Mouse (Mus musculus): ENCODE results near the gene Adamts17. TPM values are rescaled to one million over a fixed set of nuclear protein-coding genes. Genes with fewer than 3 reads are reported as not detected.

The Adamts17 gene
- polyA plus RNA-seq, 1 experiment from 2014 or later = 6.6 TPM

DNA sequence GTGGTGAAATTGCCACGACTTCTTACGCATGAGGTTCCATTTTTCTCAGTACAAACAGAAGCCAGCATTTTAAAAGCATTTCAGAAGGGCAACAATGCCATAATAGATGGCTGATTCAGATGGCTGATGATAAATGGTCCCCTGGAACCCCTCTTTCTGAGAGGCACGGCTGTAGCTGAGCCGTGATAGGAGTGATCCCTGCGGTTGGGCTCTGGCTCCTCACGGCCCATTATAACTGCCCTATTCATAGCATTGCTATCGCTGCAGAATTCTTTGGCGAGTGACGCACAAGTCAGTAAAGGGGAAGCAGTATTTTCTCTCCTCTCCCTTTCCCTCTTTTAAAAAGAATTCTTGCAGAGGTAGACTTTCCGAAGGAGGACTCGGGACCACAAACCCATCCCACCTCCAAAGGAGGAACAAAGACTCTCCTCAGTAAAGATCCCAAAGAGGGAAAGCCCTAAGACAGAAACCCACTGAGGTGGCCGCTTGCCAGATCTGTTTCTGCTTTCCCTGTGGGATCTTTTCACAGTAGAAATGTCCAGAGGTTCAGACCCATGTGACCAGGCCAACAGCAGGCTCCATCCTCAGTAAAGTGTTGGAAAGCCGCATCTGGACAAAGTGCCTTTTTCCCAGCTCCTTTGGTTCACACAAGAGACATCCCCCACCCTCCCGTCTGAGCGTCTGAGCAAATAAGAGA, 204.7 kb downstream of the Adamts17 start:
- Histone ChIP-seq H3K4me2 (replicated peaks) (no peak overlapping the region), H3K4me3 (no peak overlapping the region), H3K27me3 (no peaks in the 10 kb centered on the region), H3K9ac (no peak overlapping the region), H3K36me3 (no peaks in the 10 kb centered on the region), H3K4me1 (no peaks in the 10 kb centered on the region), H3K9me3 (replicated peaks) (no peaks in the 10 kb centered on the region), H3K27ac (no peak overlapping the region)
- WGBS = 81% methylated on average over 15 of the region's 15 CpGs
- no peak for ATAC-seq (ENCODE audit: low FRiP score)

DNA sequence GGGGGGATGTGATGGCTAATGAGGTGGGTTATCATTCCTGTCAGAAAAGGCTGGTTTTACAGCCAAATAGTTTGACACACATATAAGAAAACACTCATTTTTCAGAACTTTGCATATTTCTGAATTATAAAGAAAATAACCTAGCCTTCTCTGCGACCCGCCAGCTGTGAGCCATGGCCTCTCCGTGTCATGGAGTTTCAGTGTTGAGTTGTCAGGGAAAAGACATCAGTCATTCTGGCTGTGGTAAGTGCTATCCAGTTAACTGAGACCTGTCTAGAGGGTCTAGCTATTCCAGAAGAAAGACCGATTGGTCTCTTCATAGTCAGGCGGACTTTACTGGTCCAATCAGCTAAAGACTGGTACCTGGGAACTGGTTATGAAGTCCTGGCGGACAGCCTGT, 205.7 kb downstream of the Adamts17 start:
- no peaks in the 10 kb centered on the region for H3K9me3 ChIP-seq (replicated peaks)
- H3K36me3 ChIP-seq = no peaks in the 10 kb centered on the region
- no peaks in the 10 kb centered on the region for H3K27me3 ChIP-seq
- no peak overlapping the region for H3K4me2 ChIP-seq (replicated peaks)
- no peak overlapping the region for H3K4me3 ChIP-seq
- no peak for ATAC-seq (ENCODE audit: low FRiP score)
- H3K4me1 ChIP-seq = no peaks in the 10 kb centered on the region
- H3K27ac ChIP-seq = no peak overlapping the region
- WGBS = 95% methylated on average over 6 of the region's 6 CpGs
- no peak overlapping the region for H3K9ac ChIP-seq

DNA sequence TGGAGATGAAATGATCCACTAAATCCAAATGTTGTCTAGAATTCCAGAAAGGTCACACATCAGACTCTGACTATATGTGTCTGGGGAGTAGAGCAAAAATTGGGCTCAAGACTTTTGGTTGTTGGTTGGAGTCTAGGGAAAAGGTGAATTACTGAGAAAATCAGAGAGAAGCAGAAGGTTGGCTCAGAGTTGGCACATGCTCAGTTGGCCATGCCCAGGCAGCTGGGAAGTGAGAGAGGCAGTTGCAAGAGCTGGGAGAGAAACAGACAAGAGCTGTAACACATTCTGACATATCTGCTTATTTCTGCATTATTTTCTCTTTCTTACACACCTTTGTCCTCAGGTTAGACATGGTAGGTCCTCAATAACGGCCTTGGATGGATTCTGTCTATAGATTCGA, 209.7 kb downstream of the Adamts17 start:
- Histone ChIP-seq H3K9ac (no peak overlapping the region), H3K27me3 (no peaks in the 10 kb centered on the region), H3K4me3 (no peak overlapping the region), H3K27ac (no peak overlapping the region), H3K36me3 (no peaks in the 10 kb centered on the region), H3K4me1 (no peaks in the 10 kb centered on the region), H3K9me3 (replicated peaks) (no peaks in the 10 kb centered on the region), H3K4me2 (replicated peaks) (no peak overlapping the region)
- 85% methylated on average over 2 of the region's 2 CpGs for WGBS
- ATAC-seq (ENCODE audit: low FRiP score) = no peak

DNA sequence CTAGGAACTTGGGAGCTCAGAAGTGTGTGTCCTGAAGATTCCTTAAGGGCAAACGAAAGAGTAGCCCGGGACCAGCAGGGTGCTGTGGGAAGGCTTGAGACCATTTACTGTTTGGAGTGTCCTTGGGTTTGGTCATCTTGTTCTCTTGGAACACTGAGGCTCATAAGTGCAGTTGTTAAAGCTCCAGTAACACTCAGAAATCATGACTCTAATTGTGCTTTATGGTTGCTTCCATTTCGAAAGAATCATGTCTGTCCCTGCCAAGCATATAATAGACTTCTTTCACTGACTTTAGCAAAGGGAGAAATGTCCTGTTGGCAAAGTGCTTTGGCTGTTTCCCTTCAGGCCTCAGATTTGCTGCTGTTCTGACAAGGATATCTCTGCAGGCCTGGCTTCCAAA, 210.9 kb downstream of the Adamts17 start:
- WGBS = 94% methylated on average over 3 of the region's 3 CpGs
- no peak for ATAC-seq (ENCODE audit: low FRiP score)
- no peak overlapping the region for H3K4me2 ChIP-seq (replicated peaks)
- H3K27ac ChIP-seq = no peak overlapping the region
- no peaks in the 10 kb centered on the region for H3K9me3 ChIP-seq (replicated peaks)
- H3K36me3 ChIP-seq = no peaks in the 10 kb centered on the region
- no peak overlapping the region for H3K4me3 ChIP-seq
- H3K4me1 ChIP-seq = no peaks in the 10 kb centered on the region
- H3K27me3 ChIP-seq = no peaks in the 10 kb centered on the region
- no peak overlapping the region for H3K9ac ChIP-seq

DNA sequence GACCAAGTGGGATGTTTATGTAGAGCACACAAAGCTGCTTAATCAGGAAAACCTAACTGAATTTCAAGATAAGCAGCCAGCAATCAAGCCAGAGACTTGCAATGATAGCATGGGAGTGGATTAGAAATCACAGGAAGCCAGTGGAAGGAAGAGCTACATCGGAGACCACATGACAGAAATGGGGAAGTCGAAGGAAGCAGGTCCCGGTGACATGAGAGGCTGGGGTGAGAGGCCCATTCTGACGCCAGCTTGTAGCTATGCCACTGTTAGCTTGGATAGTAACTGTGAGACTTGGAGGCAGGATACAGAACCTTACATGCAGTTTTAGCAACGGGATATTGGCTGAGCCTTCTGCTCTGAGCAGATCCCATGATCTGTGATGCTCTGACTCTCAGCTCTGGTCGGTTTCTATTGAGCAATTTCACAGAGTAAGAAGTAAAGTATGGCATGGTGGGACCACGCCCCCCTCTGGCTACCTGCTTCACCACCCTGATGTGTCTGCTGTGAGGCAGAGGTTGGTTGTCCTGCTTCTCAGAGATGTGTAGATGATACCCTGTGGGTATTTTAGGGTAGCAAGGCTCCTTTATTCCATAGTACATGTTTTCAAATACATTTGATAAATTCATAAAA, 211.7 kb downstream of the Adamts17 start:
- Histone ChIP-seq H3K4me2 (replicated peaks) (no peak overlapping the region), H3K9ac (no peak overlapping the region), H3K27ac (no peak overlapping the region), H3K27me3 (no peaks in the 10 kb centered on the region), H3K36me3 (no peaks in the 10 kb centered on the region), H3K4me3 (no peak overlapping the region), H3K4me1 (no peaks in the 10 kb centered on the region), H3K9me3 (replicated peaks) (no peaks in the 10 kb centered on the region)
- WGBS = 88% methylated on average over 7 of the region's 7 CpGs
- no peak for ATAC-seq (ENCODE audit: low FRiP score)

DNA sequence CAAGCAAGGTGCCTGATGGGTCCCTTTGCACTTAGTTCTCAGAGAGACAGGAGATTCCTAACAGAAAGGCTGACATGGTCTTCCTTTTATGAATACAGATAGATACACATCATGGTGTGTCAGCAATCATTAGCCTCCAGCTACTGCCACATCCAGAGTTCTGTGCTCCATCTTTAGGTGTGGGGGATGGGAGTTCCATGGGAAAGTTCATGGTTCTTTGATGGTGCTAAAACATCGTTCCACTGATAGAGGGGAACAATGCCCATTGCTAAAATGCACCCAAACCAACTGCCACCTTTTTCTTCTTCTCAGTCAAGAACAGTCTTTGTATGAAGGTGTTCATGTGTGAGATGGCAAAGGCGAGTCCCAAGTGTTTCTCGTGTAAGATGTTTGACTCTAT, 215.3 kb downstream of the Adamts17 start:
- H3K4me2 ChIP-seq (replicated peaks) = no peak overlapping the region
- H3K9ac ChIP-seq = no peak overlapping the region
- H3K36me3 ChIP-seq = no peaks in the 10 kb centered on the region
- no peaks in the 10 kb centered on the region for H3K4me1 ChIP-seq
- H3K27me3 ChIP-seq = no peaks in the 10 kb centered on the region
- ATAC-seq (ENCODE audit: low FRiP score) = no peak
- no peak overlapping the region for H3K4me3 ChIP-seq
- H3K27ac ChIP-seq = no peak overlapping the region
- no peaks in the 10 kb centered on the region for H3K9me3 ChIP-seq (replicated peaks)
- WGBS = 93% methylated on average over 3 of the region's 3 CpGs

DNA sequence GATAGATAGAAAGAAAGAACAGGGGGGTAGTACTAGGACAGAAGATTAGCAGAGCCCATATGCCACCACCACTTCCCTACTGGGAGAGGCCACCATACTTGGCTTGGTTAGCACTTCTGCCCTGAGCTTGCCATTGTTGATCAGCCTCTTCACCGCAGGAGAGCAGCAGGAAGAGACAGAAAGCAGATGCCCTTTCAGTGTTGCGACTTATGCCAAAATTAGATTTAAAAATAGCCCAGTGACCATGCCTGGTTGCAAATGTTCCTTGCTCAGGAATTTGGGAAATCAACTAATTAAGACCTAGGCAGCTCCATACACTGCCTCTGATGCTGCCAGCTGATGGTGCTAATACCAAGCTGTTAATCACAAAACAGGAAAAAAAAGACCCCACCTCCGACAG, 216.0 kb downstream of the Adamts17 start:
- Histone ChIP-seq H3K27me3 (no peaks in the 10 kb centered on the region), H3K4me3 (no peak overlapping the region), H3K9me3 (replicated peaks) (no peaks in the 10 kb centered on the region), H3K36me3 (no peaks in the 10 kb centered on the region), H3K4me2 (replicated peaks) (no peak overlapping the region), H3K4me1 (no peaks in the 10 kb centered on the region), H3K27ac (no peak overlapping the region), H3K9ac (no peak overlapping the region)
- ATAC-seq (ENCODE audit: low FRiP score) = no peak
- WGBS = 75% methylated on average over 3 of the region's 3 CpGs

DNA sequence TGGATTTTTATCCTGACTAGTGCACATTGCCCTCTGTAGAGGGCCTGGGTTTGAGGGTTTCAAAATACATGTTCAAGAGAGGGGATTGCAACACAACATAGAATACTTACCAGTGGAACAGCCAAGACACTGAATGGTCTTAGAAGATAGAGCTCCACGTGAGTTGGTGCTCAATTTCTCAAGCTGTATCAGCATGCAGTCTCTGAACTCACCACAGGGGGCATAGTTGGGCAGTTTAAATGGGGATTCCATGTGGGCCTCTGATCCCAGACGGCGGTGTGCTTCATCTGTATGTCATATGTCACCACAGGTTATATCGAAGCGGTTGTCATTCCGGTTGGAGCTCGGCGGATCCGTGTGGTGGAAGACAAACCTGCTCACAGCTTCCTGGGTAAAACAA, 222.2 kb downstream of the Adamts17 start:
- peaks cover 5% of the 10 kb centered on the region; the same call in 1 of the 2 replicates for H3K4me1 ChIP-seq
- no peaks in the 10 kb centered on the region for H3K36me3 ChIP-seq
- no peak for ATAC-seq (ENCODE audit: low FRiP score)
- WGBS = 84% methylated on average over 9 of the region's 9 CpGs
- no peak overlapping the region for H3K27ac ChIP-seq
- no peaks in the 10 kb centered on the region for H3K27me3 ChIP-seq
- H3K4me3 ChIP-seq = no peak overlapping the region
- H3K4me2 ChIP-seq (replicated peaks) = no peak overlapping the region
- no peaks in the 10 kb centered on the region for H3K9me3 ChIP-seq (replicated peaks)
- no peak overlapping the region for H3K9ac ChIP-seq

DNA sequence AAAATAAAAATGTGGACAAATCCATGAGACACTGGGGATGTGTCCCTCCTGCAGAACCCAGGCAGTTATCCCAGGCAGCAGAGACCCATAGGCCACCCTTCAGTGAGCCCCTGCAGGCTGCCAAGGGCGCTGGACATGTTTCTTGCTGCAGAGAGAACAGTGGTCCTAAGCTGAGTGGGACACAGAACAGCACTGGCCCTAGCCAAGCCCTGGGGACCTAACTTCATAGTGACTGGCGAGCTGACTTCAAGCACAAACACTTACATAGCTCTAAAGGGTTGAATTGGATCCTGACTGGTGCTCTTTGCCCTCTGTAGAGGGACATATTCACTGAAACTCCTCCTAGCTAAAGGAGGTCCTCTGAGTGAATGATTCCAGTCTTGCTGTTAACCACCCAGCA, 223.0 kb downstream of the Adamts17 start:
- no peak overlapping the region for H3K9ac ChIP-seq
- no peaks in the 10 kb centered on the region for H3K9me3 ChIP-seq (replicated peaks)
- H3K4me2 ChIP-seq (replicated peaks) = no peak overlapping the region
- H3K27ac ChIP-seq = no peak overlapping the region
- H3K4me3 ChIP-seq = no peak overlapping the region
- WGBS = 80% methylated on average over 2 of the region's 2 CpGs
- H3K36me3 ChIP-seq = no peaks in the 10 kb centered on the region
- no peaks in the 10 kb centered on the region for H3K27me3 ChIP-seq
- ATAC-seq (ENCODE audit: low FRiP score) = no peak
- H3K4me1 ChIP-seq = peaks cover 5% of the 10 kb centered on the region; the same call in 1 of the 2 replicates

DNA sequence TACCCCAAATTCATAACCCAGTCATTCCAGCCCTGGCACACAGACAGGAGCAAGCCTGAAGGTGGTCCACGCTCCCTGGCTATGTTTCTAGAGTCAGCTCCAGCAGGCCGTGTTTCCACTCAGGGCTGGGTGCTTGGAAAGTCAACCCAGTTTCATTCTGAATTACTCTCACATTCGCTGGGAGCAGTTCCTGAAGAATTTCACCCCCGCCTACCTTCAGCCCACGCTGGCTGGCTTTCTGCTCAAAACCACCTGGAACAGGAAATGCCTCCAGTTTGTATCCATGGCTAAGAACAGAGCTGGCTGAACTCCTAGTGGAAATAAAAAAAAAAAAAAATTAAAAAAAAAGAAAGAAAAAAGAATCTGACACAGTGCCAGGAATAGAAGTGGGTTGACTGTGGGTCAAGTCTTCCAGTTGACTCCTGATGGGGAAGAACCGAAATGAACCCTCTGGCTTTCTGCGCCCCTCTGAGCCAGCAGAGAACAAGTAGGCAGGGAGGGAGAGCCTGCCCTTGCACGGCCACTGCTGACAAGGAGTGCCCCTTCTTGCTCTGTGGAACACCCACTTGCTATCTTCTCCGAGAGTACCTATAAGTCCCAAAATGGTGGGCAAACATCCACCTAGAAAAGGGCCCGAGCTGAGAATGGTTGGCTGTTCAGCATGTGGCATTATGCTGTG, 225.2 kb downstream of the Adamts17 start:
- Histone ChIP-seq H3K4me2 (replicated peaks) (no peak overlapping the region), H3K9ac (no peak overlapping the region), H3K36me3 (no peaks in the 10 kb centered on the region), H3K4me3 (no peak overlapping the region), H3K4me1 (peaks cover 5% of the 10 kb centered on the region; the same call in 1 of the 2 replicates), H3K27ac (no peak overlapping the region), H3K9me3 (replicated peaks) (no peaks in the 10 kb centered on the region), H3K27me3 (no peaks in the 10 kb centered on the region)
- WGBS = 70% methylated on average over 10 of the region's 10 CpGs
- no peak for ATAC-seq (ENCODE audit: low FRiP score)

DNA sequence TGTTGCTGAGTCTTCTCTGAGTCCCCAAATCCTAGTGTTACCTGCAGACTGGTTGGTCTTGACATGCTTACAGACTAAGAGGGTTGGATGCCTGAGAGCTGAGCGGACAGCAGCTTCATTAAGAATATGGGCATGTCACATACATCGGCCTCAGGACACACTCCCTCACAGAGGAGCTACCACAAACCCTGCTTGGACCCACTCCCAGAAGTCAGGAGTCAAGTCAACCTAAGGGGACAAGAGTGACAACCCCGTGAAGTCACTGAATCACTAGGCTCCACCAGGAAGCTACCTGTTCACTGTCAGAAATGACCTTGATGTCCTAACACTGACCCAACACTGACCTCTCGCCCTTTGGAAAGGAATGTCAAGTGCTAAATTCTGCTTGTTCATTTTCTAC, 226.1 kb downstream of the Adamts17 start:
- Histone ChIP-seq H3K4me2 (replicated peaks) (no peak overlapping the region), H3K4me3 (no peak overlapping the region), H3K4me1 (peaks cover 5% of the 10 kb centered on the region; the same call in 1 of the 2 replicates), H3K27me3 (no peaks in the 10 kb centered on the region), H3K9me3 (replicated peaks) (no peaks in the 10 kb centered on the region), H3K9ac (no peak overlapping the region), H3K27ac (no peak overlapping the region), H3K36me3 (no peaks in the 10 kb centered on the region)
- WGBS = 88% methylated on average over 4 of the region's 4 CpGs
- ATAC-seq (ENCODE audit: low FRiP score) = no peak

DNA sequence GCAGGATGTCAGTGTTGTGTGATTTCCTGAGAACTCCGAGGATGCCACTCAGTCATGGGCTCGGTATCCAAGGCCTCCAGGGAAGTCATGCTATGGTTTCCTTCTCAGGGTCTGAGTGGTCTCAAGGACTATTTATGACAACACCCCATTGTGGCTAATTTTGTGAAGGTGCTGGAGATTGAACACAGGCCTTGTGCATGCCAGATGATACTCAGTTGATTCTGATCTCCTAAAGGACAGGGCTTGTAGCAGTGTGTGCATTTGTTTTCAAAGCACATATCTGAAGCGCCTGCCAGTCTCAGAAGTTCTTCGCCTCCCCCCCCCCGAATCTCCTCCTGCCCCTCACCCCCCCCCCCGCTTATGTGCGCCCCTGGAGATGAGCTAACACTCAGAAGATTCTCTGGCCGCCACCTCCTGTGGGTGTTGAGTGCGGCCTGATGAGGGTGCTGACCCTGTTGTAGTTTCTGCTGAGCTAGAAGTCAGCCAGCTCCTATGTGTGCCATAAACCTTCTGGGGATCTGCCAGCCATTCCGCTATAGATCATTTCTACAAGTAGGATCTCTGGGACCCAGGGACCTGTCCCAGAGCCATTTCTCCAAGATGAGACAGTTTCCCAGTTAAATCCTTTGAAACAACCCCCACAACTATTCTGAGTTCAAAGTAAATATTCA, 232.6 kb downstream of the Adamts17 start:
- no peak for ATAC-seq (ENCODE audit: low FRiP score)
- Histone ChIP-seq H3K9ac (no peak overlapping the region), H3K27me3 (no peaks in the 10 kb centered on the region), H3K4me2 (replicated peaks) (no peak overlapping the region), H3K27ac (no peak overlapping the region), H3K36me3 (no peaks in the 10 kb centered on the region), H3K9me3 (replicated peaks) (no peaks in the 10 kb centered on the region), H3K4me3 (no peak overlapping the region), H3K4me1 (no peaks in the 10 kb centered on the region)
- 83% methylated on average over 10 of the region's 10 CpGs for WGBS
